In the genomic region with DNA sequence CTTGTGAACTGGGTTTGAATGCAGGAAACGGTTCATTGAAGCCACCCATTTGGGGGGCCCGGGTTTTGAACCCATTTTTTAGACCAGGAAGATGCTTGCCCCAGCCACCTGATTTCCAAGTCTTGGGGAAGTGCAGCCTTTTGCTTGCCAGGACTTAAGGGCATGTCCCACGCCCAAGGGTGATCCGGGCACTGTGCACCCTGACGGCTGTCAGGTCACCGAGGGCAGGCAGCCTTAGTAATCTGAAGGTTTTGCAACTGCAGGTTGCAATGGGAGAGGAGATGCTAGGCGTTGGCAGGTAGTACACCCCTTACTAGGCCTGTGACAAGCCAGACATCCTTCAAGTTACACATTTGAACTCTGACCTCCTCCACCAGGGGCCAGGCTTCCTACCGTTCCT, we compare ENCODE assay signal across 8 mouse cellular contexts. TPM values are rescaled to one million over a fixed set of nuclear protein-coding genes. Genes with fewer than 3 reads are reported as not detected.
DNase-seq lines count a peak whose midpoint lies in the region; ATAC-seq lines count a peak whose summit lies in the region.

No protein-coding gene starts in this region.

- H3K9me3 ChIP-seq in hindbrain, embryonic 12.5 days (replicated peaks), result no peaks in the 10 kb centered on the region
- 0 out of 2 replicates have a peak, but pooled peaks cover 4% of the 10 kb centered on the region for H3K9me3 ChIP-seq in midbrain, embryonic 10.5 days (replicated peaks)

- H3K4me3 ChIP-seq in brown adipose tissue, adult 24 weeks (ENCODE audit: insufficient read depth, low read depth, low read length), result peak overlapping the region; percentile 90
- peak overlapping the region; percentile 53 for H3K4me3 ChIP-seq in hindbrain, embryonic 12.5 days
- H3K4me3 ChIP-seq in midbrain, embryonic 10.5 days, result peak overlapping the region; percentile 64

- no peak for ATAC-seq in hindbrain, embryonic 12.5 days (ENCODE audit: low FRiP score)

- H3K9ac ChIP-seq in hindbrain, embryonic 12.5 days, result peak overlapping the region; percentile 62

- peak overlapping the region; percentile 77 for H3K4me2 ChIP-seq in hindbrain, embryonic 12.5 days (replicated peaks)

- H3K36me3 ChIP-seq in hindbrain, embryonic 12.5 days, result no peaks in the 10 kb centered on the region
- no peaks in the 10 kb centered on the region for H3K36me3 ChIP-seq in midbrain, embryonic 10.5 days

- WGBS in hindbrain, embryonic 12.5 days, result 49% methylated on average over 8 of the region's 8 CpGs
- 51% methylated on average over 8 of the region's 8 CpGs for WGBS in midbrain, embryonic 10.5 days

- H3K27me3 ChIP-seq in hindbrain, embryonic 12.5 days, result no peaks in the 10 kb centered on the region
- no peaks in the 10 kb centered on the region for H3K27me3 ChIP-seq in midbrain, embryonic 10.5 days (ENCODE audit: low read depth, poor library complexity, severe bottlenecking)

- no peak overlapping the region for H3K27ac ChIP-seq in brown adipose tissue, adult 24 weeks (replicated peaks; ENCODE audit: low read depth, low read length)
- no peak overlapping the region for H3K27ac ChIP-seq in hindbrain, embryonic 12.5 days
- H3K27ac ChIP-seq in midbrain, embryonic 10.5 days (replicated peaks), result peak overlapping the region; percentile 78; the same call in 1 of the 2 replicates

- no peaks in the 10 kb centered on the region for H3K4me1 ChIP-seq in brown adipose tissue, adult 24 weeks (ENCODE audit: control insufficient read depth, insufficient read depth, insufficient read length, low read length)
- peaks cover 14% of the 10 kb centered on the region for H3K4me1 ChIP-seq in hindbrain, embryonic 12.5 days
- H3K4me1 ChIP-seq in midbrain, embryonic 10.5 days, result peaks cover 14% of the 10 kb centered on the region

- DNase-seq in kidney, adult 11 months, result peak; percentile 28
- no peak for DNase-seq in kidney, postnatal 10 days
- DNase-seq in midbrain, embryonic 10.5 days (ENCODE audit: low spot score), result no peak
- no peak for DNase-seq in cerebellum, postnatal 36 days
- no peak for DNase-seq in adrenal gland, adult (ENCODE audit: inconsistent age in 2 of 2, low spot score in 1 of 2)
- no peak for DNase-seq in spleen, postnatal 10 days (ENCODE audit: low spot score in 2 of 2)

RNA-seq across cellular contexts. Expression of a gene that starts 0.5 kb away (rescaled TPM):
- 24.6 and 30.6 TPM in 2 replicates for polyA plus RNA-seq in brown adipose tissue, adult 24 weeks (2012; ENCODE audit: insufficient read depth, insufficient read length, missing spikeins)
- 3.9 and 6.3 TPM in 2 replicates for polyA plus RNA-seq in hindbrain, embryonic 12.5 days (2016; fragmentation: Nextera tagmentation; extraction: Ambion mirVana)
- 2.2 and 2.3 TPM in 2 replicates for polyA plus RNA-seq in midbrain, embryonic 10.5 days (2016; fragmentation: Nextera tagmentation; extraction: Ambion mirVana)

RNA-seq across cellular contexts. Expression of a gene that starts 11.1 kb away (rescaled TPM):
- polyA plus RNA-seq in brown adipose tissue, adult 24 weeks (2012; ENCODE audit: insufficient read depth, insufficient read length, missing spikeins), result 0.28 TPM in 1 of 2 replicates, not detected in the other
- 0.12 TPM in 1 of 2 replicates, not detected in the other for polyA plus RNA-seq in hindbrain, embryonic 12.5 days (2016; fragmentation: Nextera tagmentation; extraction: Ambion mirVana)
- polyA plus RNA-seq in midbrain, embryonic 10.5 days (2016; fragmentation: Nextera tagmentation; extraction: Ambion mirVana), result 0.06 TPM in 1 of 2 replicates, not detected in the other

RNA-seq across cellular contexts. Expression of a gene that starts 21.1 kb away (rescaled TPM):
- 27.8 and 29.8 TPM in 2 replicates for polyA plus RNA-seq in brown adipose tissue, adult 24 weeks (2012; ENCODE audit: insufficient read depth, insufficient read length, missing spikeins)
- polyA plus RNA-seq in hindbrain, embryonic 12.5 days (2016; fragmentation: Nextera tagmentation; extraction: Ambion mirVana), result 16.8 and 17.8 TPM in 2 replicates
- 28.0 and 32.5 TPM in 2 replicates for polyA plus RNA-seq in midbrain, embryonic 10.5 days (2016; fragmentation: Nextera tagmentation; extraction: Ambion mirVana)

RNA-seq across cellular contexts. Expression of a gene that starts 26.9 kb away (rescaled TPM):
- not detected in 2 replicates for polyA plus RNA-seq in brown adipose tissue, adult 24 weeks (2012; ENCODE audit: insufficient read depth, insufficient read length, missing spikeins)
- 23.4 and 24.8 TPM in 2 replicates for polyA plus RNA-seq in hindbrain, embryonic 12.5 days (2016; fragmentation: Nextera tagmentation; extraction: Ambion mirVana)
- polyA plus RNA-seq in midbrain, embryonic 10.5 days (2016; fragmentation: Nextera tagmentation; extraction: Ambion mirVana), result 53.5 and 61.1 TPM in 2 replicates

RNA-seq across cellular contexts. Expression of a gene that starts 46.5 kb away (rescaled TPM):
- polyA plus RNA-seq in brown adipose tissue, adult 24 weeks (2012; ENCODE audit: insufficient read depth, insufficient read length, missing spikeins), result 18.3 and 32.4 TPM in 2 replicates
- 42.6 and 47.0 TPM in 2 replicates for polyA plus RNA-seq in hindbrain, embryonic 12.5 days (2016; fragmentation: Nextera tagmentation; extraction: Ambion mirVana)
- polyA plus RNA-seq in midbrain, embryonic 10.5 days (2016; fragmentation: Nextera tagmentation; extraction: Ambion mirVana), result 36.3 and 39.5 TPM in 2 replicates
